Mouse (Mus musculus) ovary, postnatal 14 days (tissue): ENCODE data around the gene Lhcgr.
"Not testable (repeated sequence)": the region's sequence is repeated elsewhere in the genome, so short reads cannot be mapped to it uniquely, and the experiment has no call there.

Source experiments
- DNase-seq: peaks from one replicate; pipeline ENCODE4 v3.0.0; 2022; ENCODE audit warnings: low spot score

Lhcgr gene

GRCm38 (mm10) chr17:88791440-88792152 is at the start of gene Lhcgr:
TSS of gene Lhcgr (minus strand) at chr17:88791990.
- DNase-seq = peak; percentile 21

GRCm38 (mm10) chr17:88817601-88818000 is 25.8 kb upstream of the Lhcgr start:
- no peak for DNase-seq

GRCm38 (mm10) chr17:88812943-88813342 is 21.2 kb upstream of the Lhcgr start:
- not testable (repeated sequence) for DNase-seq

GRCm38 (mm10) chr17:88810807-88811206 is 19.0 kb upstream of the Lhcgr start:
- DNase-seq = no peak

GRCm38 (mm10) chr17:88806421-88806820 is 14.6 kb upstream of the Lhcgr start:
- DNase-seq = no peak

- DNase-seq = no peak
These were observed 11.7 kb upstream of the Lhcgr start for GRCm38 (mm10) chr17:88803441-88803840.

- no peak for DNase-seq
These were observed 1.1 kb downstream of the Lhcgr start for GRCm38 (mm10) chr17:88790680-88791079.

GRCm38 (mm10) chr17:88788392-88788791 is 3.4 kb downstream of the Lhcgr start:
- DNase-seq = no peak

- DNase-seq = no peak
These were observed 4.9 kb downstream of the Lhcgr start for GRCm38 (mm10) chr17:88786881-88787280.

- DNase-seq = no peak
These were observed 5.4 kb downstream of the Lhcgr start for GRCm38 (mm10) chr17:88786385-88786784.

- DNase-seq = no peak
These were observed 12.6 kb downstream of the Lhcgr start for GRCm38 (mm10) chr17:88779148-88779547.

GRCm38 (mm10) chr17:88774103-88774526 is 17.7 kb downstream of the Lhcgr start:
- no peak for DNase-seq

GRCm38 (mm10) chr17:88770081-88770480 is 21.7 kb downstream of the Lhcgr start:
- DNase-seq = no peak

- DNase-seq = no peak
These were observed 22.4 kb downstream of the Lhcgr start for GRCm38 (mm10) chr17:88769283-88769859.

- no peak for DNase-seq
These were observed 24.9 kb downstream of the Lhcgr start for GRCm38 (mm10) chr17:88766857-88767256.

- no peak for DNase-seq
These were observed 27.7 kb downstream of the Lhcgr start for GRCm38 (mm10) chr17:88764136-88764485.

GRCm38 (mm10) chr17:88763396-88764135 is 28.2 kb downstream of the Lhcgr start:
- no peak for DNase-seq

- no peak for DNase-seq
These were observed 33.8 kb downstream of the Lhcgr start for GRCm38 (mm10) chr17:88758003-88758437.

- no peak for DNase-seq
These were observed 36.0 kb downstream of the Lhcgr start for GRCm38 (mm10) chr17:88755776-88756175.

GRCm38 (mm10) chr17:88753472-88753857 is 38.3 kb downstream of the Lhcgr start:
- no peak for DNase-seq

- no peak for DNase-seq
These were observed 38.8 kb downstream of the Lhcgr start for GRCm38 (mm10) chr17:88752827-88753471.

- no peak for DNase-seq
These were observed 42.1 kb downstream of the Lhcgr start for GRCm38 (mm10) chr17:88749646-88750045.

- no peak for DNase-seq
These were observed 85.5 kb downstream of the Lhcgr start for GRCm38 (mm10) chr17:88706231-88706649.
